Mouse (Mus musculus): ENCODE results near the gene Mrpl41.

The Mrpl41 gene

GRCm38 (mm10) chr2:24935057-24935796 lies 39.7 kb downstream of the Mrpl41 start, which contains the start of gene Arrdc1:
Arrdc1 (minus strand) TSS chr2:24935252.
- DNase-seq = peak; percentile 95

GRCm38 (mm10) chr2:24934441-24934963 lies 40.4 kb downstream of the Mrpl41 start:
- no peak for DNase-seq

- no peak for DNase-seq
These were observed 45.3 kb downstream of the Mrpl41 start for GRCm38 (mm10) chr2:24929593-24929992.

- DNase-seq = no peak
These were observed 45.8 kb downstream of the Mrpl41 start for GRCm38 (mm10) chr2:24929119-24929518.

- no peak for DNase-seq
These were observed 47.0 kb downstream of the Mrpl41 start for GRCm38 (mm10) chr2:24927810-24928479.

GRCm38 (mm10) chr2:24926965-24927358 lies 47.9 kb downstream of the Mrpl41 start:
- DNase-seq = no peak

GRCm38 (mm10) chr2:24926345-24926964 lies 48.4 kb downstream of the Mrpl41 start:
- no peak for DNase-seq

- no peak for DNase-seq
These were observed 49.6 kb downstream of the Mrpl41 start for GRCm38 (mm10) chr2:24925284-24925683.
